Mouse (Mus musculus) urinary bladder, postnatal 0 days (tissue): ENCODE data around the gene Senp3. TPM values are rescaled to one million over a fixed set of nuclear protein-coding genes. Genes with fewer than 3 reads are reported as not detected.

ENCODE experiments used
- microRNA counts: library from miRNA; unstranded; fragments of <30 nt; microRNA quantifications from one replicate; lab custom pipeline; 2016
- microRNA-seq: library from miRNA; unstranded; fragments of <30 nt; microRNA quantifications from one replicate; pipeline ENCODE4, GENCODE M21; 2016
- polyA plus RNA-seq: library from polyadenylated mRNA; unstranded; fragments of >200 nt; fragmentation: Nextera tagmentation; extraction: Ambion mirVana; gene quantifications from 2 replicates; pipeline ENCODE4 v1.2.1, GENCODE M21; 2015

Senp3 gene
- 46.3 and 49.8 TPM in 2 replicates for polyA plus RNA-seq

GRCm38 (mm10) chr11:69681314-69682208 lies at the start of gene Senp3:
Senp3 (minus strand) TSS chr11:69682084.

GRCm38 (mm10) chr11:69695361-69696181 lies 13.7 kb upstream of the Senp3 start, which contains the start of the genes Tnfsf12 and Tnfsfm13:
Tnfsf12 (minus strand) TSS chr11:69695849.
Tnfsfm13 (minus strand) TSS chr11:69696098.

GRCm38 (mm10) chr11:69685526-69686148 lies 3.8 kb upstream of the Senp3 start, which contains the start of gene Tnfsf13:
Tnfsf13 (minus strand) TSS chr11:69685784.

DNA sequence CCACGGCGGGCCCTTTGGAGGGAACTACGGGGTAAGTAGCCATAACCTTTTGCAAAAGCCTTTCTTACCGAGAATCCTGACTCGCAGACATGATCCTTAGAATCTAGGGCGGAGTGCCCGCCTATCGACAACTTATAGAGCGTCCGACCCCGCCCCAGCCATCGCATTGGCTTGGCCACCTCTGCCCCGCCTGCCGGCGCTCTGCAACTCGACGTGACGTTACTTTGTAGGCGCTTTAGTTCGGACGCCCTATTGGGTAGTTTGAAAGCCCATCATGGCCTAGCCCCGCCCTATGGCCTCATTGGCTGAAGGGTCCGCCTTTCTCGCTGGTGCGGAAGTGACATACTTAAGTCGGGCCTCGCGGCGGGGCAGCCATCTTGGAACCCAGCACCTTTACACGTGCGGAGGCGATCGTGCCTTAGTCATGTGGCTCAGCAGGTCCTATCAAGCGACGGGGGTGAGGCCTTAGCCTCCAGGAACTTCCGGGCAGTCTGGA lies 9.6 kb downstream of the Senp3 start, which contains the start of gene Eif4a1:
Eif4a1 (minus strand) TSS at position 213 of the 496 bp plus-strand sequence.

GRCm38 (mm10) chr11:69665961-69666664 lies 15.8 kb downstream of the Senp3 start, which contains the start of gene Cd68:
Cd68 (minus strand) TSS chr11:69666153.

DNA sequence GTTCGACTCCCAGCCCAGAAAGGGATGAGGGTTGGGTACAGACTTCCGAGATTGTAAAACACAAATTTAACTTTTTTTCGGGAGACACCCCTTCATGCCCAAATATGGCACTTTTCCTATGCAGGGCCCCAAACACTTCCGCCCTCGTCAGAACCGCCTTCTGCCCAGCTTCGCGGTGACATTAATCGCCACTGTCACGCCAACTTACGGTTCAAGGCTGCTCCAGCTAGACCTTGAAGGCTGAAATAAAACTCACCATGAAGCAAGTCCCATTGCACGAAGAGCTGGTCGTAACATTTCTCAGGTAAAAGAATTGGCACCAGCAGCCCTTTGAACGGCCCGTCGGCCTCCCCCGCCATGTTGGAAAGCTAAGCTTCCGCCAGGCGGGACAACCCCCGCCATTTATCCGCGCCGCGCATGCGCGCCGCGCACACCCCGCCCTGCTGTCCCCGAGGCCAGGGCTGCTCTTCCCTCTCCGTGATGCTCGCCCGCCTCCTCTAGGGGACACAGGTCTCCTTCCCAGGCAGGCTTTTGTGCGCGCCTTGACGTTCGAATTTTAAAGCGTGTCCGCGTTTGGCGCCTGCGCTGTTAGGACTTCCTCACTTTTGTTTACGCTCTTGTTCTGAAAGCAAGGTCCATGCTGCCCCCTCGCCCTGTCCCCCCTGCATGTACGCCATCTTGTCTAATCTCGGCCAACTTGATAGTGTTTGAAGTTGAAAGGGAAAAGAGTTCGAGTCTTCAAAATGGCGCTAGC lies 19.5 kb downstream of the Senp3 start, which contains the start of gene Mpdu1:
Mpdu1 (minus strand) TSS at position 430 of the 754 bp plus-strand sequence.

DNA sequence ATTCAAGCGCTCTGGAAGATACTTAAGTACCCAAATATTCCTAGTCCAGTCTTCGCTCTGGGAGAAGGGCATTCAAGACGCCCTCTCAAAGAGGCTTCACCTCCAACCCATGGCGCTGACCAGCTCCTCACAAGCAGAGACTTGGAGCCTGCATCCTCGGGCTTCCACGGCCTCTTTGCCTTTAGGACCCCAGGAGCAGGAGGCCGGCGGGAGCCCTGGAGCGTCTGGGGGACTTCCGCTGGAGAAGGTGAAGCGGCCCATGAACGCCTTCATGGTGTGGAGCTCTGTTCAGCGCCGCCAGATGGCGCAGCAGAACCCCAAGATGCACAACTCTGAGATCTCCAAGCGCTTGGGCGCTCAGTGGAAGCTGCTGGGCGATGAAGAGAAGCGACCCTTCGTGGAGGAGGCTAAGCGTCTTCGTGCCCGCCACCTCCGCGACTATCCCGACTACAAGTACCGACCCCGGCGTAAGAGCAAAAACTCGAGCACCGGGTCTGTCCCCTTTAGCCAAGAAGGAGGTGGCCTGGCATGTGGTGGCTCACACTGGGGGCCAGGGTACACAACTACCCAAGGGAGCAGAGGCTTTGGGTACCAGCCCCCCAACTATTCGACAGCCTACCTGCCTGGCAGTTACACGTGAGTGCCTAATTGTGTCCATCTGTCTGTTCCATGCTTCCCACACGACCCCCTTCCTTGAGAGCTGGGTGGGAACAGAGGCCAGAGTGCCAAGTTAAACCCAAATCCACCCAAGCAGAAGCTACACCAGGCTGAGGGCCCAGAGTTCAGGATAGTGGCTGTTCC lies 26.4 kb downstream of the Senp3 start, which contains the start of gene Sox15:
Sox15 (plus strand) TSS at position 51 of the 801 bp plus-strand sequence.

DNA sequence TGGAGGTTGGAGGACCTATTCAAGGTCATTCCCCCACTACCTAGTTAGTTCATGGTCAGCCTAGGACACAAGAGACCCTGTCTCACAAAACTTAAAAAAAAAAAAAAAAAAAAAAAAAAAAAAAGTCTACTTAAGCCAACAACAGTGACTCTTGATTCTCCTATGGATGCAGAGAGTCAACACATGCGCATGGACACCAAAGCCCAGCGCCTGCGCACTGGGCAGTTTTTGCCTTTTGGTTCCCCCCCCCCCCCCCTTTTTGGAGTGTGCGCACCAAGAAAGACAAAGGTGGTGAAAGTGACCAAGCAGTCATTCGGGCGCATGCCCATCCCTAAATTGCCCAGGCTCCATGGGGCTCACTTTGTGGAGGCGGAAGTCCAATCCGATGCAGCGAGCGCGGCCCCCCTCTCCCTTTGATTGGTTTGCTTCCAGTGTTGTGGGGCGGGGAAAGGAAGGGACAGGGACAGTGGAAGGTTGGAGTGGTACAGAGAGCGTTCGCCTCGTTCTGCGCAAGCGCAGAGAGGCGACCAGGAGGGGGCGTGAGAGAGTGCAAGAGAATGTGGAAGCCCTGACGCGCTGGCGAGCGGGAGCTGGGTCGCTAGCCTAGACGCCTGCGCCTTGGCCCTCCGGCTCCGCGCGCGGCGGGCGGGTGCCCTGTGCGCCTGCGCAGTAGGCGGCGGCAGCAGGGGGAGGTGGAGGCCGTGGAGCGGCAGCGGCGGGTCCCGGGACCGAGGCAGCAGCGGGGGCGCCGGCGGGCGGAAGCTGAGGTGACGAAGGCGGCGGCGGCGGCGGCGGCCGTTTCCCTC lies 49.4 kb downstream of the Senp3 start, which contains the start of gene Fxr2:
Fxr2 (plus strand) TSS at position 707 of the 806 bp plus-strand sequence.

MicroRNAs encoded within 50 kb of the gene (microRNA counts, 519-probe panel; counts per million panel counts)
- microRNA mmu-miR-1934 (lab: Ali Mortazavi, UCI) (not detected), microRNA mmu-miR-467f (lab: Ali Mortazavi, UCI) (3,529 counts per million, percentile 60 among the panel's probes with 10 or more counts)

Small RNA genes within 50 kb of the gene (microRNA-seq; reads per million reads assigned to microRNA genes)
- gene Mir1934 (2.5 reads per million), gene Mir467f (not detected)

Other genes with a start within 250 kb of the Senp3 start
- gene Dnah2, start 133.0 kb downstream of the Senp3 start, polyA plus RNA-seq, result 0.13 and 0.16 TPM in 2 replicates
- 3.4 and 3.7 TPM in 2 replicates for gene Efnb3, start 121.9 kb downstream of the Senp3 start, polyA plus RNA-seq
- gene Wrap53, start 101.8 kb downstream of the Senp3 start, polyA plus RNA-seq, result 8.2 and 8.8 TPM in 2 replicates
- gene Trp53, start 101.7 kb downstream of the Senp3 start, polyA plus RNA-seq, result 44.4 and 46.3 TPM in 2 replicates
- gene Atp1b2, start 76.1 kb downstream of the Senp3 start, polyA plus RNA-seq, result 13.2 and 14.4 TPM in 2 replicates
- not detected in 2 replicates for gene Shbg, start 64.2 kb downstream of the Senp3 start, polyA plus RNA-seq
- 19.2 and 22.9 TPM in 2 replicates for gene Sat2, start 60.1 kb downstream of the Senp3 start, polyA plus RNA-seq
- 12.5 and 13.6 TPM in 2 replicates for gene Fxr2, start 49.1 kb downstream of the Senp3 start, polyA plus RNA-seq
- 3.2 and 7.1 TPM in 2 replicates for gene Sox15, start 26.8 kb downstream of the Senp3 start, polyA plus RNA-seq
- 33.5 and 41.2 TPM in 2 replicates for gene Mpdu1, start 19.4 kb downstream of the Senp3 start, polyA plus RNA-seq
- 27.9 and 48.1 TPM in 2 replicates for gene Cd68, start 15.9 kb downstream of the Senp3 start, polyA plus RNA-seq
- gene Eif4a1, start 9.7 kb downstream of the Senp3 start, polyA plus RNA-seq, result 378 and 433 TPM in 2 replicates
- 0.47 and 0.62 TPM in 2 replicates for gene Tnfsf13, start 3.7 kb upstream of the Senp3 start, polyA plus RNA-seq
- 17.2 and 17.8 TPM in 2 replicates for gene Tnfsf12, start 13.8 kb upstream of the Senp3 start, polyA plus RNA-seq
- gene Tnfsfm13, start 14.0 kb upstream of the Senp3 start, polyA plus RNA-seq, result 4.7 and 5.4 TPM in 2 replicates
- gene Polr2a, start 76.6 kb upstream of the Senp3 start, polyA plus RNA-seq, result 9.3 and 10.3 TPM in 2 replicates
- gene Slc35g3, start 79.9 kb upstream of the Senp3 start, polyA plus RNA-seq, result not detected in 2 replicates
- 3.9 and 4.3 TPM in 2 replicates for gene Zbtb4, start 83.8 kb upstream of the Senp3 start, polyA plus RNA-seq
- 5.9 and 6.9 TPM in 2 replicates for gene Chrnb1, start 113.9 kb upstream of the Senp3 start, polyA plus RNA-seq
- 0.78 and 0.86 TPM in 2 replicates for gene Fgf11, start 119.8 kb upstream of the Senp3 start, polyA plus RNA-seq
- gene Tmem102, start 123.5 kb upstream of the Senp3 start, polyA plus RNA-seq, result 13.7 TPM in 2 replicates
- gene Gm39566, start 133.2 kb upstream of the Senp3 start, polyA plus RNA-seq, result not detected in 2 replicates
- not detected in 2 replicates for gene Spem2, start 136.4 kb upstream of the Senp3 start, polyA plus RNA-seq
- 0.25 TPM in 1 of 2 replicates, not detected in the other for gene Spem1, start 140.1 kb upstream of the Senp3 start, polyA plus RNA-seq
- 3.0 and 3.5 TPM in 2 replicates for gene Nlgn2, start 155.7 kb upstream of the Senp3 start, polyA plus RNA-seq
- 421 and 430 TPM in 2 replicates for gene Tmem256, start 156.4 kb upstream of the Senp3 start, polyA plus RNA-seq
- gene Plscr3, start 164.3 kb upstream of the Senp3 start, polyA plus RNA-seq, result 94.6 and 111 TPM in 2 replicates
- 6.2 and 6.4 TPM in 2 replicates for gene Tnk1, start 176.6 kb upstream of the Senp3 start, polyA plus RNA-seq
- gene Tmem95, start 195.9 kb upstream of the Senp3 start, polyA plus RNA-seq, result not detected in 2 replicates
- 9.2 and 10.3 TPM in 2 replicates for gene Kctd11, start 199.3 kb upstream of the Senp3 start, polyA plus RNA-seq
- 0.14 and 0.47 TPM in 2 replicates for gene Acap1, start 213.5 kb upstream of the Senp3 start, polyA plus RNA-seq
- gene 2810408A11Rik, start 218.9 kb upstream of the Senp3 start, polyA plus RNA-seq, result 2.4 and 2.8 TPM in 2 replicates
- gene Neurl4, start 219.0 kb upstream of the Senp3 start, polyA plus RNA-seq, result 3.3 and 4.0 TPM in 2 replicates
- gene Gps2, start 231.8 kb upstream of the Senp3 start, polyA plus RNA-seq, result 40.4 and 40.8 TPM in 2 replicates
- gene Eif5a, start 239.9 kb upstream of the Senp3 start, polyA plus RNA-seq, result 1,055 and 1,123 TPM in 2 replicates